Mouse (Mus musculus): ENCODE data around the gene Nppa. TPM values are rescaled to one million over a fixed set of nuclear protein-coding genes. Genes with fewer than 3 reads are reported as not detected.

Nppa gene
- polyA plus RNA-seq, 1 experiment from 2014 or later = 0.18 TPM

GRCm38 (mm10) chr4:148001866-148002265 lies 1.3 kb downstream of the Nppa start:
- Histone ChIP-seq H3K36me3 (ENCODE audit: control insufficient read depth, insufficient read depth, low read length) (peaks cover 3% of the 10 kb centered on the region; the same call in 1 of the 2 replicates), H3K4me1 (ENCODE audit: control insufficient read depth, insufficient read depth, low read length) (no peaks in the 10 kb centered on the region), H3K9me3 (replicated peaks; ENCODE audit: control insufficient read depth, low read length) (no peaks in the 10 kb centered on the region), H3K9ac (ENCODE audit: low read length) (no peak overlapping the region), H3K4me2 (ENCODE audit: low read depth, low read length) (no peak overlapping the region), H3K4me3 (replicated peaks; ENCODE audit: low read length) (no peak overlapping the region), H3K27me3 (ENCODE audit: control insufficient read depth, insufficient read depth, low read length) (no peaks in the 10 kb centered on the region), H3K27ac (ENCODE audit: low read length) (no peak overlapping the region)
- ATAC-seq (ENCODE audit: insufficient read depth, low FRiP score) = no peak
- 42% methylated on average over 8 of the region's 8 CpGs for WGBS

- H3K4me2 ChIP-seq (ENCODE audit: low read depth, low read length) = no peak overlapping the region
- peaks cover 5% of the 10 kb centered on the region; the same call in 1 of the 2 replicates for H3K36me3 ChIP-seq (ENCODE audit: control insufficient read depth, insufficient read depth, low read length)
- no peaks in the 10 kb centered on the region for H3K4me1 ChIP-seq (ENCODE audit: control insufficient read depth, insufficient read depth, low read length)
- H3K9ac ChIP-seq (ENCODE audit: low read length) = no peak overlapping the region
- WGBS = 87% methylated on average over 7 of the region's 7 CpGs
- no peak overlapping the region for H3K27ac ChIP-seq (ENCODE audit: low read length)
- ATAC-seq (ENCODE audit: insufficient read depth, low FRiP score) = no peak
- no peaks in the 10 kb centered on the region for H3K9me3 ChIP-seq (replicated peaks; ENCODE audit: control insufficient read depth, low read length)
- H3K27me3 ChIP-seq (ENCODE audit: control insufficient read depth, insufficient read depth, low read length) = no peaks in the 10 kb centered on the region
- no peak overlapping the region for H3K4me3 ChIP-seq (replicated peaks; ENCODE audit: low read length)
Observed at GRCm38 (mm10) chr4:148004361-148004760, 3.8 kb downstream of the Nppa start.

GRCm38 (mm10) chr4:148008412-148008811 lies 7.9 kb downstream of the Nppa start:
- no peak overlapping the region for H3K4me2 ChIP-seq (ENCODE audit: low read depth, low read length)
- H3K4me3 ChIP-seq (replicated peaks; ENCODE audit: low read length) = no peak overlapping the region
- no peak overlapping the region for H3K9ac ChIP-seq (ENCODE audit: low read length)
- no peaks in the 10 kb centered on the region for H3K9me3 ChIP-seq (replicated peaks; ENCODE audit: control insufficient read depth, low read length)
- H3K36me3 ChIP-seq (ENCODE audit: control insufficient read depth, insufficient read depth, low read length) = peaks cover 7% of the 10 kb centered on the region; the same call in 1 of the 2 replicates
- H3K4me1 ChIP-seq (ENCODE audit: control insufficient read depth, insufficient read depth, low read length) = no peaks in the 10 kb centered on the region
- H3K27me3 ChIP-seq (ENCODE audit: control insufficient read depth, insufficient read depth, low read length) = no peaks in the 10 kb centered on the region
- no peak for ATAC-seq (ENCODE audit: insufficient read depth, low FRiP score)
- WGBS = 76% methylated on average over 4 of the region's 4 CpGs
- no peak overlapping the region for H3K27ac ChIP-seq (ENCODE audit: low read length)

GRCm38 (mm10) chr4:148009641-148010040 lies 9.1 kb downstream of the Nppa start:
- no peaks in the 10 kb centered on the region for H3K4me1 ChIP-seq (ENCODE audit: control insufficient read depth, insufficient read depth, low read length)
- 93% methylated on average over 2 of the region's 2 CpGs for WGBS

GRCm38 (mm10) chr4:148011332-148011731 lies 10.8 kb downstream of the Nppa start:
- H3K27me3 ChIP-seq (ENCODE audit: control insufficient read depth, insufficient read depth, low read length) = no peaks in the 10 kb centered on the region
- peaks cover 11% of the 10 kb centered on the region; the same call in 1 of the 2 replicates for H3K36me3 ChIP-seq (ENCODE audit: control insufficient read depth, insufficient read depth, low read length)
- no peak overlapping the region for H3K27ac ChIP-seq (ENCODE audit: low read length)
- H3K9ac ChIP-seq (ENCODE audit: low read length) = no peak overlapping the region
- ATAC-seq (ENCODE audit: insufficient read depth, low FRiP score) = no peak
- H3K9me3 ChIP-seq (replicated peaks; ENCODE audit: control insufficient read depth, low read length) = no peaks in the 10 kb centered on the region
- no peak overlapping the region for H3K4me2 ChIP-seq (ENCODE audit: low read depth, low read length)
- 78% methylated on average over 3 of the region's 3 CpGs for WGBS
- no peak overlapping the region for H3K4me3 ChIP-seq (replicated peaks; ENCODE audit: low read length)
- no peaks in the 10 kb centered on the region for H3K4me1 ChIP-seq (ENCODE audit: control insufficient read depth, insufficient read depth, low read length)

More at GRCm38 (mm10) chr4:148009641-148010040, 9.1 kb downstream of the Nppa start:
- Histone ChIP-seq H3K36me3 (ENCODE audit: control insufficient read depth, insufficient read depth, low read length) (peaks cover 14% of the 10 kb centered on the region; the same call in 1 of the 2 replicates), H3K27me3 (ENCODE audit: control insufficient read depth, insufficient read depth, low read length) (no peaks in the 10 kb centered on the region), H3K4me2 (ENCODE audit: low read depth, low read length) (no peak overlapping the region), H3K9ac (ENCODE audit: low read length) (no peak overlapping the region), H3K4me3 (replicated peaks; ENCODE audit: low read length) (no peak overlapping the region), H3K9me3 (replicated peaks; ENCODE audit: control insufficient read depth, low read length) (no peaks in the 10 kb centered on the region), H3K27ac (ENCODE audit: low read length) (no peak overlapping the region)
- ATAC-seq (ENCODE audit: insufficient read depth, low FRiP score) = no peak

GRCm38 (mm10) chr4:148012216-148012615 lies 11.7 kb downstream of the Nppa start:
- H3K9me3 ChIP-seq (replicated peaks; ENCODE audit: control insufficient read depth, low read length) = no peaks in the 10 kb centered on the region
- H3K27me3 ChIP-seq (ENCODE audit: control insufficient read depth, insufficient read depth, low read length) = no peaks in the 10 kb centered on the region
- ATAC-seq (ENCODE audit: insufficient read depth, low FRiP score) = no peak
- 94% methylated on average over 4 of the region's 4 CpGs for WGBS
- no peak overlapping the region for H3K27ac ChIP-seq (ENCODE audit: low read length)
- H3K4me3 ChIP-seq (replicated peaks; ENCODE audit: low read length) = no peak overlapping the region
- H3K9ac ChIP-seq (ENCODE audit: low read length) = no peak overlapping the region
- H3K36me3 ChIP-seq (ENCODE audit: control insufficient read depth, insufficient read depth, low read length) = peaks cover 12% of the 10 kb centered on the region; the same call in 1 of the 2 replicates
- no peak overlapping the region for H3K4me2 ChIP-seq (ENCODE audit: low read depth, low read length)
- no peaks in the 10 kb centered on the region for H3K4me1 ChIP-seq (ENCODE audit: control insufficient read depth, insufficient read depth, low read length)

- Histone ChIP-seq H3K4me1 (ENCODE audit: control insufficient read depth, insufficient read depth, low read length) (no peaks in the 10 kb centered on the region), H3K9me3 (replicated peaks; ENCODE audit: control insufficient read depth, low read length) (no peaks in the 10 kb centered on the region), H3K9ac (ENCODE audit: low read length) (no peak overlapping the region), H3K36me3 (ENCODE audit: control insufficient read depth, insufficient read depth, low read length) (peaks cover 13% of the 10 kb centered on the region; the same call in 1 of the 2 replicates), H3K27ac (ENCODE audit: low read length) (no peak overlapping the region), H3K27me3 (ENCODE audit: control insufficient read depth, insufficient read depth, low read length) (no peaks in the 10 kb centered on the region), H3K4me3 (replicated peaks; ENCODE audit: low read length) (no peak overlapping the region), H3K4me2 (ENCODE audit: low read depth, low read length) (no peak overlapping the region)
- no peak for ATAC-seq (ENCODE audit: insufficient read depth, low FRiP score)
- WGBS = 85% methylated on average over 10 of the region's 10 CpGs
Observed at GRCm38 (mm10) chr4:148015418-148015817, 14.9 kb downstream of the Nppa start.

GRCm38 (mm10) chr4:148016981-148017380 lies 16.5 kb downstream of the Nppa start:
- Histone ChIP-seq H3K27me3 (ENCODE audit: control insufficient read depth, insufficient read depth, low read length) (no peaks in the 10 kb centered on the region), H3K4me3 (replicated peaks; ENCODE audit: low read length) (no peak overlapping the region), H3K36me3 (ENCODE audit: control insufficient read depth, insufficient read depth, low read length) (peaks cover 18% of the 10 kb centered on the region), H3K27ac (ENCODE audit: low read length) (no peak overlapping the region), H3K4me2 (ENCODE audit: low read depth, low read length) (no peak overlapping the region), H3K9me3 (replicated peaks; ENCODE audit: control insufficient read depth, low read length) (no peaks in the 10 kb centered on the region), H3K9ac (ENCODE audit: low read length) (no peak overlapping the region), H3K4me1 (ENCODE audit: control insufficient read depth, insufficient read depth, low read length) (no peaks in the 10 kb centered on the region)
- 74% methylated on average over 3 of the region's 3 CpGs for WGBS
- ATAC-seq (ENCODE audit: insufficient read depth, low FRiP score) = no peak

GRCm38 (mm10) chr4:148018410-148018809 lies 17.9 kb downstream of the Nppa start:
- Histone ChIP-seq H3K4me2 (ENCODE audit: low read depth, low read length) (no peak overlapping the region), H3K4me1 (ENCODE audit: control insufficient read depth, insufficient read depth, low read length) (no peaks in the 10 kb centered on the region), H3K4me3 (replicated peaks; ENCODE audit: low read length) (no peak overlapping the region), H3K36me3 (ENCODE audit: control insufficient read depth, insufficient read depth, low read length) (peaks cover 18% of the 10 kb centered on the region), H3K9ac (ENCODE audit: low read length) (no peak overlapping the region), H3K27me3 (ENCODE audit: control insufficient read depth, insufficient read depth, low read length) (no peaks in the 10 kb centered on the region), H3K27ac (ENCODE audit: low read length) (no peak overlapping the region), H3K9me3 (replicated peaks; ENCODE audit: control insufficient read depth, low read length) (no peaks in the 10 kb centered on the region)
- WGBS = 84% methylated on average over 2 of the region's 2 CpGs
- 0 out of 2 replicates have a peak, but pooled peaks have one; percentile 15 for ATAC-seq (ENCODE audit: insufficient read depth, low FRiP score)
